Mouse (Mus musculus) E14TG2a.4 (cell line): Measurements from ENCODE around the gene Shkbp1.
A peak's percentile ranks its signal among the peaks of the same experiment; 100 is the strongest.

Experiments
- H3K27me3 ChIP-seq: 2 replicates; pipeline ENCODE4 v1.6.1; 2014; ENCODE audit warnings: low read length, control low read depth; ENCODE audit not compliant: insufficient read depth
- H3K36me3 ChIP-seq: 2 replicates; pipeline ENCODE4 v1.6.1; 2014; ENCODE audit warnings: low read length, control low read depth; ENCODE audit not compliant: insufficient read depth
- H3K4me1 ChIP-seq: replicated peaks from 2 replicates; pipeline ENCODE4 v1.6.1; 2014; ENCODE audit warnings: low read depth, low read length, control low read depth
- H3K4me3 ChIP-seq: replicated peaks from 2 replicates; pipeline ENCODE4 v1.5.1; 2014; ENCODE audit warnings: mild to moderate bottlenecking, low read length
- H3K9me3 ChIP-seq: 2 replicates; pipeline ENCODE4 v1.6.1; 2014; ENCODE audit warnings: low read length, control low read depth
- CTCF ChIP-seq: conservative IDR thresholded peaks from 2 replicates; pipeline ENCODE4 v1.5.1; 2014; ENCODE audit warnings: low read length
- NANOG ChIP-seq: IDR thresholded peaks from 2 replicates; pipeline ENCODE4 v1.6.1; 2014; ENCODE audit warnings: borderline replicate concordance, low read length, mixed read lengths
- POU5F1 ChIP-seq: IDR thresholded peaks from 2 replicates; pipeline ENCODE4 v1.6.1; 2014; ENCODE audit warnings: low read length, borderline replicate concordance

The Shkbp1 gene

DNA sequence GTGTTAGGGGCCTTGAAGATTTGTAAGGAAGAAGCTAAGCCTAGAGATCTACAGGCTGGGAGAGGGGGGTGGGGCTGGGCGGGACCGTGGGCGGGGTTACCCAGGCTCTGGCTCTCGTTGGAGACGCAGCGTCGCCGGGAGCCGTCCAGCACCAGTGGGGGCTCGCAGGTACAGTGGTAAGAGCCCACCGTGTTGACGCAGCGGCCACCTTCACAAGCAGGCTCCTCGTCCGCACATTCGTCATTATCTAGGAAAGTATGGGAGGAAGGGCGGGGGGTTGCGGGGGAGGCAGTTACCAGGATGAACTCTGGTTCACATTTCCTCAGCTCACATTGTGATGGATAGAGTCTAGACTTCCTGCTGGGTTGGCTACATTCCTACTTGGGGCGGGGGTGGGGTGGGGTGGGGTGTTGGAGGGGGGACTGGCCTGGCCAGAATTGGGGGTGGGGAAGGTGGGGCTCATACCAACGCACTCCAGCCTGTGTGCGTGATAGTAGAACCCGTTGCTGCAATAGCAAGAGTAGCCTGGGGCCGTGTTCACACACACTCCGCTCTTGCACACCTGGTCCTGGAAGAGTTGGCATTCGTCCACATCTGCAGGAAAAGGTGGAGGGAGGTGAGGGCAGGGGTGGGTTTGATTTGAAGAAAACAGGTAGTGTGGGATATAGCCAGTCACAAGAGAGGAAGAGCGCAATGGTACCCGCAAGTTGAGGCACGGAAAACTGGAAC lies 46.8 kb downstream of the Shkbp1 start:
- Histone ChIP-seq H3K4me1 (peaks cover 62% of the 10 kb centered on the region), H3K36me3 (peaks cover 58% of the 10 kb centered on the region), H3K4me3 (peak overlapping the region; percentile 84), H3K9me3 (peaks cover 15% of the 10 kb centered on the region), H3K27me3 (no peaks in the 10 kb centered on the region)
- TF ChIP-seq CTCF: no peak
- no peak for TF ChIP-seq POU5F1
- no peak for TF ChIP-seq NANOG

- Histone ChIP-seq H3K36me3 (peaks cover 51% of the 10 kb centered on the region), H3K9me3 (peaks cover under 1% of the 10 kb centered on the region; the same call in 1 of the 2 replicates), H3K4me1 (peaks cover 70% of the 10 kb centered on the region), H3K27me3 (no peaks in the 10 kb centered on the region), H3K4me3 (peak overlapping the region; percentile 78)
- TF ChIP-seq CTCF: peak; percentile 39
- TF ChIP-seq NANOG: no peak
Measured at GRCm38 (mm10) chr7:27307551-27307950, 48.3 kb downstream of the Shkbp1 start.

DNA sequence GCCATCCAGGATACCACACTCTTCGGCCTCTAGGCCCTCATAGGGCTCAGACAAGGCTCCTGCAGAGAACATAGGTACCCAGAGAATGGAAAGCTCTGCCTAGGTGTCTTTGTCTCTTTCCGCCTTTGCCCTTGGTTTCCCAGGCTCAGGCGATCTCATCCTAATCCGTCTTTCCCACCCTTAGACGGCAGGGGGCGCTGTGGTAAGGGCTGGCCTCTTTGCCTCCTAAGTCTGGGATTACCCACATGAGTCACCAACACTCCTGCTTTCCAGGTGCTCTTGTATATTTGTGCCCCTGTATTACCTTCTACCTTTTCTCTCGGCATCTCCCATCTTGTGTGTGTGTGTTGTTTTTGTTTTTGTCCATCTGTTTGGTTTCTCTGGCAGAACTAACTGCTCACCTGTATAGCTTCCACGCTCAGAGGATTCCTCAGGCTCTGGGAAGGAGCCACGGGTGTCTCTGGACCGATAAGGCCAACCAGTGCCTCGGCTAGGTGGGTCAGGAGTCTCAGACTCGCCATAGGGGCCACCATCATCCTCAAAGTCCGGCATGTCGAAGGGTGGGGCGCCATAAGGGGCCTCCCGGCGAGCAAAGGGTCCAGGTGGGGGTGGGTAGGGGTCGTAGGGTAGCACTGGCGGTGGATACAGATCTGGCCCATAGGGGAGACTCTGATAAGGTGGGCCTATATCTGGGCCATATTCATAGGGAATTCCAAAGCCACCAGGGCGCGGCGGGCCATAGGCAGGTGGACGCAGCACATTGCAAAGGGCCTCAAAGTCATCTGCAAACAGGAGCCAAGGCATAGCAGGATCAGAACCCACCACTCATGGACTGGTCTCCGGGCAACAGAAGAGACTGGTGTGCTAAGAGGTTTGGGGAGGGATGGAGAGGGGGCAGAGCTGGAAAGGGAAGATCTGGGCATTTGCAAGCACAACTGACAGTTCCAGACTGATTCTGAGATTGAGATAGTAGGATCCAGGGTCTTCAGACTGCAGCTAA lies 49.4 kb downstream of the Shkbp1 start:
- H3K9me3 ChIP-seq: no peaks in the 10 kb centered on the region
- TF ChIP-seq CTCF (peak; percentile 98), NANOG (no peak)
- peak overlapping the region; percentile 78 for H3K4me3 ChIP-seq

DNA sequence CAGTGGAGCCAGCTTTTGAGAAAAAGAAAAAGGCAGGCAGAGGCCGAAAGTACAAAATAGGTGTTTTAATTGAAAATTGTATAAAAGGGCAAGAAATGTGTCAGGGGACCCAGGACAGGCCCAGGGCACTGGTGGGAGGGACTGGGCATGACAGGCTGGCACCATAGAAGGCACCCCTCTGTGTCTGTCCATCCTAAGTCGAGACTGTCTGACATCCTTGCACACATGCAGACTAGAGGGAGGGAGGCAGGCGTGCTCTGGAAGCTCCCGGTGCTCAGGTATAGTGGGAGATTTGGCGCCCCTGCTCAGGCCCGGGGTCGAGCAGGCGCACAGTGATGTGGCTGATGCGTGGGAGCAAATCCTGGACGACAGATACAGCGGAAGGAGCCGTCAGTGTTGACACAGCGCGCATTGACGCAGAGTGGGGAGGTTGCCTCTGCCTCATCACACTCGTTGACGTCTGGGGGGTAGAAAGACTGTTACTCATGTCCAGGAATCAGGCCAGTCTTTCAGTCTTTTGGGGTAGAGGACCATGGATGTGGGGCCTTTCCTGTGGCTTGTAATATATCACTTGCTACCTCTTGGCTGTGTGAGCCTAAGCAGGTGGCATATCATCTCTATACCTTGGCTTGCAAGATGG lies 50.6 kb downstream of the Shkbp1 start:
- Histone ChIP-seq H3K27me3 (no peaks in the 10 kb centered on the region), H3K36me3 (peaks cover 51% of the 10 kb centered on the region), H3K4me1 (peaks cover 70% of the 10 kb centered on the region), H3K4me3 (peak overlapping the region; percentile 68), H3K9me3 (no peaks in the 10 kb centered on the region)
- TF ChIP-seq NANOG (no peak), CTCF (no peak), POU5F1 (no peak)

More for the DNA sequence above, 49.4 kb downstream of the Shkbp1 start:
- Histone ChIP-seq H3K36me3 (peaks cover 51% of the 10 kb centered on the region), H3K27me3 (no peaks in the 10 kb centered on the region), H3K4me1 (peaks cover 73% of the 10 kb centered on the region)

- peaks cover 76% of the 10 kb centered on the region for H3K4me1 ChIP-seq
- H3K27me3 ChIP-seq: no peaks in the 10 kb centered on the region
- TF ChIP-seq NANOG (no peak), CTCF (peak; percentile 65)
Measured at GRCm38 (mm10) chr7:27302172-27302571, 53.6 kb downstream of the Shkbp1 start.

DNA sequence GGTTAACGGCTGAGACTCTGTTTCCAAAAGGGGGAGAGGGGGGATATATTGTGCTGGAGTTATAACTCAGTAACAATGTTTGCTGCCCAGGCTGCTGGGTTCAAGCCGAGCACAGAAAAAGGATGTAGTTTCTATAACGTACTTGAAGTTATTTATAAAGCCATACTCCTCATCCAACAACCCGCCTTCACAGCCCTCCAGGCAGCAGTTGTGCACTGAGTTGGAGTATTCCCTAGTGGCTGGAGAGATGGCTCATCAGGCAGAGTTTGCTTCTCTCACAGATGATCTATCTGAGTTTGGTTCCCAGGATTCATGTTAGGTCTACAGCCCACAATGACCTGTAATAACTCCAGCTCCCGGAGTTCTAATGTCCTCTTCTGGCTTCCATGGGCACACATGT lies 55.0 kb downstream of the Shkbp1 start:
- Histone ChIP-seq H3K4me1 (peaks cover 65% of the 10 kb centered on the region), H3K4me3 (no peak overlapping the region), H3K9me3 (no peaks in the 10 kb centered on the region; the same call in 1 of the 2 replicates), H3K36me3 (peaks cover 24% of the 10 kb centered on the region), H3K27me3 (no peaks in the 10 kb centered on the region)
- TF ChIP-seq NANOG: no peak
- TF ChIP-seq CTCF: no peak
- no peak for TF ChIP-seq POU5F1

More at GRCm38 (mm10) chr7:27302172-27302571, 53.6 kb downstream of the Shkbp1 start:
- no peak overlapping the region for H3K4me3 ChIP-seq
- H3K36me3 ChIP-seq: peaks cover 37% of the 10 kb centered on the region
- H3K9me3 ChIP-seq: no peaks in the 10 kb centered on the region; the same call in 1 of the 2 replicates

DNA sequence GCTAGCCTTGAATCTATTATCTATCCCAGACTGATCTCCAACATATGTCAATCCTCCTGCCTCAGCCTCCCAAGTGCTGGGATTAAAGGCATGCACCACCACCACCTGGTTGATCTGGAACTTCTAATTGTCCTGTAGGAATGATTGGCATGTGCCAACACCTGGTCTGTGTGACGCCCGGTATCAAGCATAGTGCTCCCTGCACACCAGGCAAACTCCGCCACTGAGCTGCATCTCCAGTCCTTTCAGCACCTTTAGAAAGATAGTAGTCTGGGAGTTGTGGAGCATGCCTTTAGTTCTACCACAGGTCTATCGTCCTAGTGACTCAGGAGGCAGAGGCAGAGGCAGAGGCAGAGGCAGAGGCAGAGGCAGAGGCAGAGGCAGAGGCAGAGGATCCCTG lies 55.5 kb downstream of the Shkbp1 start:
- Histone ChIP-seq H3K27me3 (no peaks in the 10 kb centered on the region), H3K4me1 (peaks cover 61% of the 10 kb centered on the region), H3K4me3 (no peak overlapping the region), H3K9me3 (no peaks in the 10 kb centered on the region; the same call in 1 of the 2 replicates), H3K36me3 (peaks cover 20% of the 10 kb centered on the region)
- no peak for TF ChIP-seq NANOG
- TF ChIP-seq POU5F1: no peak
- no peak for TF ChIP-seq CTCF

DNA sequence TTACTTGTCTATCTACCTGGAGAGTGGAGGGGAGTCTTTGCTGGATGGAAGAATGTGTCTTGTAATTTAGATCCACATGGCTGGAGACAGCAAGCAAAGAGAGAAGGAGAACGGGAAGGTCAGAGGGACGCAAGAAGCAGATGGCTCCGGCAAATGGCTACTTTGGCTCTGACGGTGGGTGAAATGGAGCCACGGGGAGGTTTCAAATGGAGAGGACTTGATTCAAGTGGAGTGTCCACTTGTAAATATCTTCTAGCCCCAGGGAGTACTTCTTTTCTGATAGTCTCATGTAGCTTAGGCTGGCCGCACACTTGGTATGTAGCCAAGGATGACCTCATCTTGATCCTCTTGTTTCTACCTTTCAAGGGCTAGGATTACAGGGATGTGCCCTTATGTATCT lies 57.0 kb downstream of the Shkbp1 start:
- Histone ChIP-seq H3K4me3 (no peak overlapping the region), H3K27me3 (no peaks in the 10 kb centered on the region), H3K4me1 (peaks cover 45% of the 10 kb centered on the region), H3K9me3 (no peaks in the 10 kb centered on the region; the same call in 1 of the 2 replicates), H3K36me3 (peaks cover 4% of the 10 kb centered on the region)
- TF ChIP-seq CTCF (no peak), POU5F1 (no peak), NANOG (no peak)
